Mouse (Mus musculus) stomach, postnatal 0 days (tissue): ENCODE measurements at regions not wholly inside any gene's neighbourhood (a gene's known extent, or its start where the extent isn't known, plus 50 kb on each side); places are given as distances from the start of the nearest gene placed in this dataset.

Source experiments
- ATAC-seq: fragments of 200-750 bp; cut with Nextera tagmentation; 2 replicates; pipeline ENCODE4 v1.8.0; 2017; ENCODE audit not compliant: low FRiP score, low TSS enrichment
- DNase-seq: peaks from one replicate; pipeline ENCODE4 v3.0.0-alpha.2; 2016; ENCODE audit warnings: low spot score
- H3K27ac ChIP-seq: fragments of 300-500 bp; sonication (generic); replicated peaks from 2 replicates; pipeline ENCODE4 v1.5.1; 2014; ENCODE audit warnings: mild to moderate bottlenecking, control low read depth
- H3K27me3 ChIP-seq: fragments of 300-500 bp; sonication (generic); 2 replicates; pipeline ENCODE4 v1.6.1; 2014; ENCODE audit warnings: low read length; ENCODE audit not compliant: control insufficient read depth, insufficient read depth
- H3K36me3 ChIP-seq: fragments of 300-500 bp; sonication (generic); 2 replicates; pipeline ENCODE4 v1.6.1; 2014; ENCODE audit warnings: low read length, mixed read lengths; ENCODE audit not compliant: control insufficient read depth, insufficient read depth
- H3K4me1 ChIP-seq: fragments of 300-500 bp; sonication (generic); replicated peaks from 2 replicates; pipeline ENCODE4 v1.6.1; 2014; ENCODE audit warnings: antibody characterized with exemption; ENCODE audit not compliant: control insufficient read depth, insufficient read depth
- H3K4me2 ChIP-seq: fragments of 300-500 bp; sonication (generic); replicated peaks from 2 replicates; pipeline ENCODE4 v1.6.1; 2014; ENCODE audit warnings: low read depth, mild to moderate bottlenecking, control low read depth, moderate library complexity
- H3K4me3 ChIP-seq: fragments of 300-500 bp; sonication (generic); 2 replicates; pipeline ENCODE4 v1.5.1; 2014; ENCODE audit warnings: low read depth, low read length, control low read depth
- H3K9ac ChIP-seq: fragments of 300-500 bp; sonication (generic); 2 replicates; pipeline ENCODE4 v1.6.1; 2014; ENCODE audit warnings: mild to moderate bottlenecking, low read length, control low read depth, mixed read lengths
- H3K9me3 ChIP-seq: fragments of 300-500 bp; sonication (generic); 2 replicates; pipeline ENCODE4 v1.6.1; 2016; ENCODE audit warnings: low read length; ENCODE audit not compliant: control insufficient read depth
- CTCF ChIP-seq: IDR thresholded peaks from 2 replicates; pipeline ENCODE4 v1.5.1; 2016; ENCODE audit warnings: antibody characterized with exemption, low read depth, mild to moderate bottlenecking, moderate library complexity
- EP300 ChIP-seq: optimal IDR thresholded peaks from 2 replicates; pipeline ENCODE3; 2016; ENCODE audit warnings: antibody characterized with exemption
- WGBS: fragments of 180-500 bp; shearing (Covaris S2); extraction: QIAGEN DNeasy Blood & Tissue Kit; methylation state at CpG from one replicate; pipeline ENCODE4 v1.1.7; 2014; 5-methylcytosine and 5-hydroxymethylcytosine counted together

- no peaks in the 10 kb centered on the region for H3K9me3 ChIP-seq
- WGBS, result 63% methylated on average over 6 of the region's 6 CpGs
- H3K36me3 ChIP-seq, result no peaks in the 10 kb centered on the region
- no peak overlapping the region for H3K4me2 ChIP-seq
- TF ChIP-seq CTCF, result no peak
- TF ChIP-seq EP300, result no peak
- no peak for ATAC-seq
- H3K4me3 ChIP-seq, result no peak overlapping the region
- peaks cover 10% of the 10 kb centered on the region for H3K4me1 ChIP-seq
- DNase-seq, result no peak
- no peak overlapping the region for H3K9ac ChIP-seq
- H3K27ac ChIP-seq, result no peak overlapping the region
- H3K27me3 ChIP-seq, result no peaks in the 10 kb centered on the region
Observed at GRCm38 (mm10) chr2:167821186-167821585, 110.7 kb upstream of the Ptpn1 start.

- Histone ChIP-seq H3K4me2 (no peak overlapping the region), H3K36me3 (no peaks in the 10 kb centered on the region), H3K9ac (no peak overlapping the region), H3K27me3 (no peaks in the 10 kb centered on the region), H3K4me1 (peaks cover 6% of the 10 kb centered on the region), H3K9me3 (no peaks in the 10 kb centered on the region), H3K4me3 (no peak overlapping the region), H3K27ac (peak overlapping the region; percentile 53; the same call in 1 of the 2 replicates)
- ATAC-seq, result no peak
- 59% methylated on average over 10 of the region's 10 CpGs for WGBS
- no peak for DNase-seq
- TF ChIP-seq CTCF (no peak), EP300 (no peak)
Observed at GRCm38 (mm10) chr2:167818799-167819198, 113.1 kb upstream of the Ptpn1 start.

GRCm38 (mm10) chr2:167817030-167817429, 114.8 kb upstream of the Ptpn1 start:
- Histone ChIP-seq H3K4me1 (peaks cover 5% of the 10 kb centered on the region; the same call in 1 of the 2 replicates), H3K9ac (no peak overlapping the region), H3K4me3 (no peak overlapping the region), H3K27me3 (no peaks in the 10 kb centered on the region), H3K4me2 (no peak overlapping the region), H3K27ac (peak overlapping the region; percentile 45; the same call in 1 of the 2 replicates), H3K9me3 (no peaks in the 10 kb centered on the region), H3K36me3 (no peaks in the 10 kb centered on the region)
- TF ChIP-seq CTCF (peak; percentile 14; the same call in 1 of the 2 replicates), EP300 (no peak)
- peak; percentile 60 for DNase-seq
- peak; percentile 63 for ATAC-seq
- 51% methylated on average over 9 of the region's 9 CpGs for WGBS

- 73% methylated on average over 10 of the region's 10 CpGs for WGBS
- H3K4me1 ChIP-seq, result 0 out of 2 replicates have a peak, but pooled peaks cover 5% of the 10 kb centered on the region
- ATAC-seq, result no peak
- H3K4me3 ChIP-seq, result no peak overlapping the region
- H3K9ac ChIP-seq, result no peak overlapping the region
- no peak overlapping the region for H3K4me2 ChIP-seq
- 0 out of 2 replicates have a peak overlapping the region, but pooled peaks have one; percentile 18 for H3K27ac ChIP-seq
- H3K36me3 ChIP-seq, result no peaks in the 10 kb centered on the region
- no peaks in the 10 kb centered on the region for H3K9me3 ChIP-seq
- no peaks in the 10 kb centered on the region for H3K27me3 ChIP-seq
- DNase-seq, result no peak
- TF ChIP-seq CTCF (no peak), EP300 (no peak)
Observed at GRCm38 (mm10) chr2:167815123-167815522, 116.7 kb upstream of the Ptpn1 start.

GRCm38 (mm10) chr2:167809256-167809655, 119.6 kb upstream of the Tmem189 start:
- Histone ChIP-seq H3K9me3 (no peaks in the 10 kb centered on the region), H3K4me2 (no peak overlapping the region), H3K4me1 (0 out of 2 replicates have a peak, but pooled peaks cover 4% of the 10 kb centered on the region), H3K27ac (no peak overlapping the region), H3K4me3 (no peak overlapping the region), H3K36me3 (no peaks in the 10 kb centered on the region), H3K27me3 (no peaks in the 10 kb centered on the region), H3K9ac (no peak overlapping the region)
- TF ChIP-seq EP300, result no peak
- no peak for TF ChIP-seq CTCF
- ATAC-seq (no peak), DNase-seq (no peak)
- 82% methylated on average over 5 of the region's 5 CpGs for WGBS

GRCm38 (mm10) chr2:167805629-167806304, 116.1 kb upstream of the Tmem189 start:
- H3K9ac ChIP-seq, result no peak overlapping the region
- TF ChIP-seq EP300 (no peak), CTCF (no peak)
- WGBS, result 76% methylated on average over 15 of the region's 15 CpGs

More at GRCm38 (mm10) chr2:167805629-167806304, 116.1 kb upstream of the Tmem189 start:
- Histone ChIP-seq H3K27ac (peak overlapping the region; percentile 70), H3K4me3 (no peak overlapping the region), H3K4me1 (0 out of 2 replicates have a peak, but pooled peaks cover 4% of the 10 kb centered on the region), H3K9me3 (no peaks in the 10 kb centered on the region), H3K4me2 (no peak overlapping the region), H3K27me3 (no peaks in the 10 kb centered on the region), H3K36me3 (no peaks in the 10 kb centered on the region)
- DNase-seq, result peak; percentile 54
- peak; percentile 6; the same call in 1 of the 2 replicates for ATAC-seq
